Mouse (Mus musculus): Measurements from ENCODE around the gene Gramd1c. TPM values are rescaled to one million over a fixed set of nuclear protein-coding genes. Genes with fewer than 3 reads are reported as not detected.

Gene Gramd1c
- polyA plus RNA-seq, 1 experiment: 0.62 TPM

GRCm38 (mm10) chr16:44015416-44016158 is 47.6 kb downstream of the Gramd1c start:
- no peak overlapping the region for H3K4me3 ChIP-seq (ENCODE audit: control insufficient read depth, insufficient read depth, low read length)
- H3K36me3 ChIP-seq (ENCODE audit: control insufficient read depth, insufficient read depth, low read length): no peaks in the 10 kb centered on the region
- WGBS: 28% methylated on average over 16 of the region's 16 CpGs
- H3K4me1 ChIP-seq (replicated peaks; ENCODE audit: control insufficient read depth, insufficient read depth, low read length): no peaks in the 10 kb centered on the region
- DNase-seq: no peak
- H3K27me3 ChIP-seq (ENCODE audit: control insufficient read depth, insufficient read depth, low read length): no peaks in the 10 kb centered on the region
- no peak for TF ChIP-seq CTCF (IDR thresholded peaks at IDR 0.05; ENCODE audit: borderline replicate concordance, control insufficient read depth, extremely low read depth, insufficient read depth, low read length, poor library complexity)
- no peak for TF ChIP-seq POLR2A (IDR thresholded peaks at IDR 0.05; ENCODE audit: control insufficient read depth, extremely low read depth, insufficient read depth, low read length, poor library complexity)
- no peak overlapping the region for H3K27ac ChIP-seq (ENCODE audit: control insufficient read depth, insufficient read depth, low read length)

DNA sequence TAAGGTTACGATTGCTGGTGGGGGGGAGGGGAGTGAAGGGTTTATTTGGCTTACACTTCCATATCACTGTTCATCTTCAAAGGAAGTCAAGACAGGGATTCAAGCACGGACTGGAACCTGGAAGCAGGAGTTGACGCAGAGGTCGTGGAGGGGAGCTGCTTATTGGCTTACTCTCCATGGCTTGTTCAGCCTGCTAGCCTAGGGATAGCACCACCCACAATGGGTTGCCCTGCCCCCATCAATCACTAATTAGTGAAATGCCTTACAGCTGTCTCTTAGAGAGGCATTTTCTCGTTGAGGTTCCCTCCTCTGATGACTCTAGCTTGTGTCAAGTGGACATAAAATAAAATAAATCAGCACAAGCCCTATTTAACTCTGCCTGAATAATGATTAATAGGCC is 52.1 kb downstream of the Gramd1c start:
- 95% methylated on average over 5 of the region's 5 CpGs for whole genome bisulfite sequencing
- Histone ChIP-seq H3K27me3 (ENCODE audit: control insufficient read depth, insufficient read depth, low read length) (no peaks in the 10 kb centered on the region), H3K36me3 (ENCODE audit: control insufficient read depth, insufficient read depth, low read length) (no peaks in the 10 kb centered on the region), H3K4me1 (replicated peaks; ENCODE audit: control insufficient read depth, insufficient read depth, low read length) (no peaks in the 10 kb centered on the region), H3K27ac (ENCODE audit: control insufficient read depth, insufficient read depth, low read length) (no peak overlapping the region), H3K4me3 (ENCODE audit: control insufficient read depth, insufficient read depth, low read length) (no peak overlapping the region)
- TF ChIP-seq POLR2A (IDR thresholded peaks at IDR 0.05; ENCODE audit: control insufficient read depth, extremely low read depth, insufficient read depth, low read length, poor library complexity): no peak
- no peak for TF ChIP-seq CTCF (IDR thresholded peaks at IDR 0.05; ENCODE audit: borderline replicate concordance, control insufficient read depth, extremely low read depth, insufficient read depth, low read length, poor library complexity)
- DNase-seq: no peak

GRCm38 (mm10) chr16:44002086-44002485 is 61.1 kb downstream of the Gramd1c start:
- Histone ChIP-seq H3K4me3 (ENCODE audit: control insufficient read depth, insufficient read depth, low read length) (no peak overlapping the region), H3K27me3 (ENCODE audit: control insufficient read depth, insufficient read depth, low read length) (no peaks in the 10 kb centered on the region), H3K27ac (ENCODE audit: control insufficient read depth, insufficient read depth, low read length) (no peak overlapping the region), H3K36me3 (ENCODE audit: control insufficient read depth, insufficient read depth, low read length) (peaks cover 6% of the 10 kb centered on the region; the same call in 1 of the 2 replicates), H3K4me1 (replicated peaks; ENCODE audit: control insufficient read depth, insufficient read depth, low read length) (no peaks in the 10 kb centered on the region)
- WGBS: 79% methylated on average over 5 of the region's 5 CpGs
- DNase-seq: no peak
- TF ChIP-seq POLR2A (IDR thresholded peaks at IDR 0.05; ENCODE audit: control insufficient read depth, extremely low read depth, insufficient read depth, low read length, poor library complexity): no peak
- no peak for TF ChIP-seq CTCF (IDR thresholded peaks at IDR 0.05; ENCODE audit: borderline replicate concordance, control insufficient read depth, extremely low read depth, insufficient read depth, low read length, poor library complexity)

DNA sequence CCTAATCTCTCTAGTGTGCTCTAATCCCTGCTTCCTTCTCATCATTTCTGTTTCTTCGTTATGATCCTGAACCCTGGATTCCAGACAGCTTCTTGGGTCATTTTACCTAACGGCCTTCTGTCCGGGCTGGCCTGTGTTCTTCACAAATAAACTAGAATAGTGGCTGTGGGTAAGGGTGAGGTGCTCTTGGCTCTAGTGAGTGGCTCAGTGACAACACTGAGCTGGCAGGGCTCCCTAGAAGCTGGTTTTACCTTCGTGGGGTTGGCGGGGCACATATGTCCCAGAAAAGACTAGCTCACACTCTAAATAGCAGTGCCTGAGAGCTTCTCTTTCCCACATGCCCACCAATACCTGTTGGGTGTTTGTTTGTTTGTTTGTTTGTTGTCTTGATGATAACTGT is 63.6 kb downstream of the Gramd1c start:
- no peak for TF ChIP-seq POLR2A (IDR thresholded peaks at IDR 0.05; ENCODE audit: control insufficient read depth, extremely low read depth, insufficient read depth, low read length, poor library complexity)
- no peak for TF ChIP-seq CTCF (IDR thresholded peaks at IDR 0.05; ENCODE audit: borderline replicate concordance, control insufficient read depth, extremely low read depth, insufficient read depth, low read length, poor library complexity)
- 94% methylated on average over 5 of the region's 5 CpGs for WGBS
- Histone ChIP-seq H3K4me1 (replicated peaks; ENCODE audit: control insufficient read depth, insufficient read depth, low read length) (no peaks in the 10 kb centered on the region), H3K4me3 (ENCODE audit: control insufficient read depth, insufficient read depth, low read length) (no peak overlapping the region), H3K27me3 (ENCODE audit: control insufficient read depth, insufficient read depth, low read length) (no peaks in the 10 kb centered on the region), H3K27ac (ENCODE audit: control insufficient read depth, insufficient read depth, low read length) (no peak overlapping the region), H3K36me3 (ENCODE audit: control insufficient read depth, insufficient read depth, low read length) (no peaks in the 10 kb centered on the region)
- DNase-seq: no peak

- H3K27me3 ChIP-seq (ENCODE audit: control insufficient read depth, insufficient read depth, low read length): no peaks in the 10 kb centered on the region
- WGBS: 97% methylated on average over 8 of the region's 8 CpGs
- DNase-seq: no peak
- H3K4me3 ChIP-seq (ENCODE audit: control insufficient read depth, insufficient read depth, low read length): no peak overlapping the region
- H3K27ac ChIP-seq (ENCODE audit: control insufficient read depth, insufficient read depth, low read length): no peak overlapping the region
- H3K4me1 ChIP-seq (replicated peaks; ENCODE audit: control insufficient read depth, insufficient read depth, low read length): no peaks in the 10 kb centered on the region
- TF ChIP-seq POLR2A (IDR thresholded peaks at IDR 0.05; ENCODE audit: control insufficient read depth, extremely low read depth, insufficient read depth, low read length, poor library complexity) (no peak), CTCF (IDR thresholded peaks at IDR 0.05; ENCODE audit: borderline replicate concordance, control insufficient read depth, extremely low read depth, insufficient read depth, low read length, poor library complexity) (no peak)
- no peaks in the 10 kb centered on the region for H3K36me3 ChIP-seq (ENCODE audit: control insufficient read depth, insufficient read depth, low read length)
Measured at GRCm38 (mm10) chr16:43999111-43999510, 64.0 kb downstream of the Gramd1c start.

GRCm38 (mm10) chr16:43994623-43995022 is 68.5 kb downstream of the Gramd1c start:
- Histone ChIP-seq H3K36me3 (ENCODE audit: control insufficient read depth, insufficient read depth, low read length) (no peaks in the 10 kb centered on the region), H3K4me1 (replicated peaks; ENCODE audit: control insufficient read depth, insufficient read depth, low read length) (no peaks in the 10 kb centered on the region), H3K4me3 (ENCODE audit: control insufficient read depth, insufficient read depth, low read length) (no peak overlapping the region), H3K27me3 (ENCODE audit: control insufficient read depth, insufficient read depth, low read length) (no peaks in the 10 kb centered on the region), H3K27ac (ENCODE audit: control insufficient read depth, insufficient read depth, low read length) (no peak overlapping the region)
- TF ChIP-seq CTCF (IDR thresholded peaks at IDR 0.05; ENCODE audit: borderline replicate concordance, control insufficient read depth, extremely low read depth, insufficient read depth, low read length, poor library complexity) (no peak), POLR2A (IDR thresholded peaks at IDR 0.05; ENCODE audit: control insufficient read depth, extremely low read depth, insufficient read depth, low read length, poor library complexity) (no peak)
- 95% methylated on average over 3 of the region's 3 CpGs for WGBS
- no peak for DNase-seq
